Mouse (Mus musculus): ENCODE results near the gene Mrpl33. TPM values are rescaled to one million over a fixed set of nuclear protein-coding genes. Genes with fewer than 3 reads are reported as not detected.

Gene Mrpl33
- total RNA-seq (2021), result 100 to 1,000 TPM; 113 to 114 TPM
- long read RNA-seq, experiment 1, partial matches to known transcripts, result 0 of 84 reads
- long read RNA-seq, experiment 1, other reads (novel, unspliced or antisense), result 80 of 84 reads
- long read RNA-seq, experiment 2, partial matches to known transcripts, result 0 of 59 reads
- long read RNA-seq, experiment 2, other reads (novel, unspliced or antisense), result 56 of 59 reads

DNA sequence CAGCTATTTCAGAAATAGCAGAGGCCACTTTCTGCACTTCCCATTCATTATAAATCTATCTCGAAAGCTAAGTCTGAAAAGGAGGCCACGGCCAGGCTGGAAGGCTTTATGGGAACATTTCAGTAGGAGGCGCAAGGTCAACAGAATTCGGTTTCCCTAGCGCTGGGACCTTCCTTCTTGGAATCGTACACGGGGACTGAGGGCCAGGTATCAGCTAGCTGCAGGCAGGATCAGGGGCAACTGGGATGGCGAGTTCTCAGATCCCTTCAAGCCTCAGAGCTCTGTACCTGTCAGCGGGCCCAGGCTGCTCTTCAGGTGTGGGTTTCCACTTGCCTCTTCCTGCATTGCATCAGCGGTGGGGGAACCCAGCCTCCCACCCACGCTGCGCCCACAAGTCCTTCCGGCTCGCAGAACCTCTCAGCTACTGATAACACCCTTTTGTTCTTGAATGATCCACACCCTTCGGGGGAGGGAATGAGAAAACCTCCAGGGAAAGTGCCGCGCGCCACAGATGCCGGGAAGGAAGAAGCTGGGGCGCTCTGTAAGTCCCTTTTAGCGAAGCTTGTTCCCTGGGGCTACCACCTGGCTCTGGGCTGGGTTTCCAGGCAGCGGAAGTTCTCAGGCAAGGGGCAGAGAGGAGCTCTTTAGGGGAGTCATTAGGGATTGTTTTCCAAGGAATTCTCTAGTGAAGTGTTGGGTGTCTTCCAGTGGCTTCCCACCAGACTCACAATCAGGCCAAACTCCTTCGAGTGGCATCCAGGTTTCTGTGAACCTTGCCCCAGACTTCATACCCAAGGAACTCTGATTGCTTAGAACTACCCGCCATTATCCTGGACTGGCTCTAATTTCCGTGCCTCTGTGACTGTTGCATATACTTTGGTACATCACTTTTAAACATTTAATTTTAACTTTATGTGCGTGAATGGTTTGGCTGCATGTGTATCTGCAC lies at the start of gene Mrpl33:
Gene Mrpl33 (plus strand): TSS at position 455 of the 949 bp plus-strand sequence.
- intact Hi-C loops (cut with DNase I), result loop anchor here (5.0 to 10.0 kb wide), 2 partner anchors 101 to 538 kb away; partner anchors contain the start of genes Babam2, Fosl2 and Rbks

DNA sequence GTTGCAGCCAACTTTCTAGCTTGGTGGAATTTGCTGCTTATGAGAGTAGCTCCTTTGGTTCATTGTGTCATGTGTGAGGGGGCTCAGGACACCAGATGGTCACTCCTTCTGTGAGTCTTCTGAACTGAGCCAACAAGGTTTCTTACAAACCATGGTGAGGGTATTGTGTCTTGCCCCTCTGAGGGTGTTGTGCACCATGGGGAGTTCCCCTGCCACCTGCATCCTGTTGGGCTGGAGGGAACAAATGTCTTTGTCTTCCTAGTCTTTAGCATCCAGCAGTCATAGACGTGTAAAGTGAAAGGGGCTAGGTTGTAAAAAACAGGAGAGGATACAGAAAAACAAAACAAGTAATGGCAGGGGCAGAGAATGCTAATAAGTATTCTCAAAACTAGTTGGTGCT lies 37.3 kb upstream of the Mrpl33 start:
- intact Hi-C loops (cut with DNase I), result no loop called here
- DNase-seq (ENCODE audit: low spot score in 2 of 2), result no peak

More for the DNA sequence above, at the start of gene Mrpl33:
- DNase-seq (ENCODE audit: low spot score in 2 of 2), result peak in 1 of 2 experiments; percentile 27

DNA sequence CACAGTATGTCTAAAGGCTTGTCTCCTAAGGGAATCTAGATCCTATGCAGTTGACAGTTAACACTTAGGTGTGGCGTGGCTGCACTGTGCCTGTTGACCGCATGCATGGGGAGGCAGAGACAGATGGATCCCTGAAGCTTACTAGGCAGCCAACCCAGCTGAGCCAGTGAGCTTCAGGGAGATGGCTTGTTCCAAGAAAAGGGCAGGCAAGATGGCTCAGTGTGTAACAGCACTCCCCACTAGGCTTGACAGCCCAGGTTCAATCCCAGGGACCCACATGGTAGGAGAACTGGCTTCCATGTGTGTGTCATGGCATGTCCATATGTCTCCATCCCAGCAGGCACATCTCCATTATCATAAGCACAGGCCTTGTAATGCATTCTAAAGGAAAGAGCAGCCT lies 36.4 kb upstream of the Mrpl33 start:
- DNase-seq (ENCODE audit: low spot score in 2 of 2), result no peak
- intact Hi-C loops (cut with DNase I), result loop anchor here (10.0 kb wide), 1 partner anchor 744 kb away; no protein-coding TSS in a partner anchor

DNA sequence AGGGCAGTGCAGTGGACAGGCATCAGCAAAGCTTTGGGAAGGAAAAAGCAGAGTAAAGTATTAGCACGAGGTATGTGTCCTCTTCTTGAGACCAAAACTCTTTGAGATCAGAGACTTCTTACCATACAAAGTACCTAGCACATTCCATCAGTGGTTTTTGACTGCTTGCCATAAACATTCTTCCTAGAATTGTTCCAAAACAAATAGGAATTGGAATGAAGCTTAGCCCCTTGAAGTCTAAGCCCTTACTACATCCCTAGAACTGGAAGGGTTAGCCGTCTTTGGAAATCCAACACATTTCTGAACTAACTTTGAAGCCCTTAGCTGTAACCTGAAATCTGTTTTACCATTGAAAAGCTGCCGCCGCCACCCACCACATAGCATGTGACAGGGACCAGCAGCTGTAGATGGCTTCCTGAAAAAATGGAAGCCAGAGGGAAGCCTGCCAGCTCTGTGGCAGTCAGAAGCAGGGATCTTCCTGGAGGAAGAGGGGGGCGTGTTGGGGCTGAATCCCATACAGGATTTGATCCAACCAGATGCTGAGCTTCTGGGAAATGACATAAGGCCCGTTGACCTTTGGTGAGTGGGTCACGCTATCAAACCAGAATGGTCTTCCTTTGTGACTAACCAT lies 34.6 kb upstream of the Mrpl33 start:
- DNase-seq (ENCODE audit: low spot score in 2 of 2), result peak; percentile 69 to 72
- intact Hi-C loops (cut with DNase I), result loop anchor here (10.0 kb wide), 1 partner anchor 743 kb away; no protein-coding TSS in a partner anchor

- intact Hi-C loops (cut with DNase I), result loop anchor here (1.0 to 10.0 kb wide), 2 partner anchors 634 to 741 kb away; no protein-coding TSS in a partner anchor
- DNase-seq (ENCODE audit: low spot score in 2 of 2), result peak; percentile 58 to 82
Observed at GRCm38 (mm10) chr5:31563496-31563895, 33.2 kb upstream of the Mrpl33 start.

GRCm38 (mm10) chr5:31563905-31564304 lies 32.8 kb upstream of the Mrpl33 start:
- DNase-seq (ENCODE audit: low spot score in 2 of 2), result no peak
- intact Hi-C loops (cut with DNase I), result loop anchor here (1.0 to 10.0 kb wide), 3 partner anchors 573 to 741 kb away; no protein-coding TSS in a partner anchor

DNA sequence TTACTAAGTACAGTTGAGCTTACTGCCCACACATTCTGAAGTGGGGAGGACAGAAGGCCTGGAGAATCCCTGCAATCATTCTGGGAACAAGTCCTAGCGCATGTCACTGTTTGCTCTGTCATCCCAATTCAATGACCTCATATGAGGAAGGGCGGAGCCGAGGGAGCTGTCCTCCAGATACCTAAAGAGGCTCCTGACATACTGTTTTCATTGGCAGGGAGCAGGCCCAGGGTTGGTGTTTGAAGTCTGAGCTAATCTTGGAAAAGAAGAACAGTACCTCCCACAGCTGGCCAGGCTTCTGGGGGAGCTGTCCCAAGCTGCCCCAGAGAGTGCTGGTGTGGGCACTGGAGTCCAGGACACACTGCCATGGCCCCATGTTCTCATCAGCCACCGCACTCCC lies 31.8 kb upstream of the Mrpl33 start:
- DNase-seq (ENCODE audit: low spot score in 2 of 2), result peak in 1 of 2 experiments; percentile 29
- intact Hi-C loops (cut with DNase I), result loop anchor here (2.0 to 10.0 kb wide), 2 partner anchors 572 to 740 kb away; no protein-coding TSS in a partner anchor

DNA sequence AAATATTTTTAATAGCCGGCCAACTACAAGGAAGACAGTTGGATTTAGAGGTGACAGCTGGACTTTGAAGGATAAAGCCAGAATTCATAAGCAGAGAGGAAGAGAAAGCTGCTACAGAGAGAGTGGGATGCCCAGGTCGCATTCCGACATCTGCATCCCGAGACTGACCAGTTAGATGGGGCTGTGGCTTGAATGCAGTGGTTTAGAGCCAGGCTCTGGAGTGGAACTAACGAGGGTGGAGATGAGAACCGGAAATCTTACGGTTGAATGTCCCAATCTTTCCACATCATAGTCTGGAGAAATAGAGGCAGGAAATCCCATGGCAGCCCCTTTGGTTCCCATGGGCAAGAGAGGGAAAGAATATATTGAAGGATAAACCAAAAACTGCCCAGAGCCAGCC lies 30.7 kb upstream of the Mrpl33 start:
- intact Hi-C loops (cut with DNase I), result loop anchor here (10.0 kb wide), 1 partner anchor 739 kb away; no protein-coding TSS in a partner anchor
- DNase-seq (ENCODE audit: low spot score in 2 of 2), result no peak

- no peak for DNase-seq (ENCODE audit: low spot score in 2 of 2)
- intact Hi-C loops (cut with DNase I), result loop anchor here (10.0 kb wide), 1 partner anchor 738 kb away; no protein-coding TSS in a partner anchor
Observed at GRCm38 (mm10) chr5:31566457-31566856, 30.3 kb upstream of the Mrpl33 start.

GRCm38 (mm10) chr5:31567951-31568657 lies 28.6 kb upstream of the Mrpl33 start:
- intact Hi-C loops (cut with DNase I), result loop anchor here (10.0 kb wide), 1 partner anchor 737 kb away; no protein-coding TSS in a partner anchor
- DNase-seq (ENCODE audit: low spot score in 2 of 2), result no peak

DNA sequence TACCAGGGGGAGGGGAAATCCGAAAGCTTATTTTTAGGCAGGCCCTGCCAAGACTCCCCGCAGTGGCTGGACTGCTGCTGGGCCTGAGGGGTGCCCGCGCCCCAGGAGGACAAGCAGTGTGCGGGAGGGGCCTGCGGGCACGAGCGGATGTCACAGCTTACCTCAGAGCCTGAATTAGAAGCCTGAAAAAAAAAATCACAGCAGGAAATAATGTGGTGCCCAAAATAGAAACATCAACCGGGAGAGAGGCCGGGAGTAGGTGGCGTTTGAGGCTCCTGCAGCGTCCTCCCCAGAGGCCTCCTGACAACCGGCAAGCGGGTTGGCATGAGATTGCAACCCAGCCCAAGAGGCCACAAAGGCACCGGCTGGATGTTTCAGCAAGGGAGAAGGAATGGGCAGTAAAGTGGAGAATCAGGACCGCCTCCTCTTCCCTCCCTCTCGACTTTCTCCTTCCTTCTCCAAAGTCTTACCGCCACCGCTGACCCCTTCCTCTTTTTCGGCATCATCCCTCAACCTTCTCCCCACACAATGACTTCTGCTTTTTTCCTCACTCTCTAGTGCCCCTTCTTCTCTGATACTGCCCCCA lies 25.6 kb upstream of the Mrpl33 start:
- intact Hi-C loops (cut with DNase I), result no loop called here
- peak; percentile 52 to 58 for DNase-seq (ENCODE audit: low spot score in 2 of 2)

- DNase-seq (ENCODE audit: low spot score in 2 of 2), result no peak
- intact Hi-C loops (cut with DNase I), result no loop called here
Observed at GRCm38 (mm10) chr5:31573722-31574121, 23.0 kb upstream of the Mrpl33 start.

DNA sequence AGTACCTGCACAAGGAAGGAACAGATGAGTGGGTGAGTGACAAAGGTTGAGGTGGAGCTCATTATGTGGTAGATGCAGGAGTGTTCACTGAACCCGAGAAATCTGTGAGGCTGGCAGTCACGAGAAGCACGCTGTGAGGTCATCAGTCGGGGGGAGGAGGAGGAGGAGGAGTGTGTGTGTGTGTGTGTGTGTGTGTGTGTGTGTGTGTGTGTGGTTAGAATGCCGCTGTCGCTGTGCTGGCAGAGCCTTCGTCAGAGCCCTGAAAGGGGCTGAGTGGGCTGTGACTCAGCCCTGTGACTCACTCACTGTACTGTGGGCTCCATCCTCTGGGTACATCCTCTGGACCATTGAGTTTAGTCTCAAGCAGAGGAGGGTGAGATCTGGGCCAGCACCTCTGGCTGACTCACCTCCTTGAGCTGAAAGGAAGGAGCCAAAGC lies 20.2 kb upstream of the Mrpl33 start:
- intact Hi-C loops (cut with DNase I), result no loop called here
- peak; percentile 59 to 61 for DNase-seq (ENCODE audit: low spot score in 2 of 2)

DNA sequence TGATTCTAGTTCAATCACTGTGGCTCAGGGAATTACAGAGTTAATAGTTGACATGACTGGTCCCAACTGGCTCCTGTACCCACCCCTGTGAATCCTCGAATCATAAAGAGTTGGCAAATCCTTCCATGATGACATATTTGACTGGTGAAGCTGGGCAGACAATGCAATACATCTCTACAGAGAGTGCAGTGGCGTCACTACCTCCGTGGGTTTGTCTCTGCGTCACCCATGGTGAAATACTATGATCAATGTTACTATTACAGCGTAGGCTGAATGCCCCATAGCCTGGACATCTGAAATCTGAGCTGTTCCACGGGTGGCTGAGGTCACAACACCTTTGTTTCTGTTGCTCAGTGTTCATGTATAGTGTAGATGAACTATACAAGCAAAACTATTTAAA lies 15.5 kb upstream of the Mrpl33 start:
- no peak for DNase-seq (ENCODE audit: low spot score in 2 of 2)
- intact Hi-C loops (cut with DNase I), result no loop called here

- DNase-seq (ENCODE audit: low spot score in 2 of 2), result no peak
- intact Hi-C loops (cut with DNase I), result no loop called here
Observed at GRCm38 (mm10) chr5:31581932-31582331, 14.8 kb upstream of the Mrpl33 start.

GRCm38 (mm10) chr5:31583261-31583660 lies 13.5 kb upstream of the Mrpl33 start:
- no peak for DNase-seq (ENCODE audit: low spot score in 2 of 2)
- intact Hi-C loops (cut with DNase I), result no loop called here

- intact Hi-C loops (cut with DNase I), result no loop called here
Observed at GRCm38 (mm10) chr5:31585526-31585925, 11.2 kb upstream of the Mrpl33 start.

GRCm38 (mm10) chr5:31588016-31588415 lies 8.7 kb upstream of the Mrpl33 start:
- intact Hi-C loops (cut with DNase I), result no loop called here
- no peak for DNase-seq (ENCODE audit: low spot score in 2 of 2)

More at GRCm38 (mm10) chr5:31585526-31585925, 11.2 kb upstream of the Mrpl33 start:
- no peak for DNase-seq (ENCODE audit: low spot score in 2 of 2)
